Mouse (Mus musculus) heart, postnatal 0 days (tissue): ENCODE data around the gene Dlg2. TPM values are rescaled to one million over a fixed set of nuclear protein-coding genes. Genes with fewer than 3 reads are reported as not detected.

Experiments used
- ATAC-seq: fragments of 200-750 bp; cut with Nextera tagmentation; 2 replicates; pipeline ENCODE4 v1.8.0; 2017; ENCODE audit warnings: low read depth, moderate number of reproducible peaks, moderate library complexity; ENCODE audit not compliant: insufficient read depth
- DNase-seq: peaks from one replicate; pipeline ENCODE4 v3.0.0-alpha.2; 2016; ENCODE audit warnings: low spot score
- H3K27ac ChIP-seq: fragments of 300-500 bp; sonication (generic); 2 replicates; pipeline ENCODE4 v1.5.1; 2014; ENCODE audit warnings: low read depth, mild to moderate bottlenecking
- H3K27me3 ChIP-seq: fragments of 300-500 bp; sonication (generic); 2 replicates; pipeline ENCODE4 v1.6.1; 2014; ENCODE audit warnings: low read length, mixed read lengths; ENCODE audit not compliant: control insufficient read depth, insufficient read depth
- H3K36me3 ChIP-seq: fragments of 300-500 bp; sonication (generic); replicated peaks from 2 replicates; pipeline ENCODE4 v1.6.1; 2014; ENCODE audit warnings: low read length, mixed read lengths; ENCODE audit not compliant: control insufficient read depth, insufficient read depth
- H3K4me1 ChIP-seq: fragments of 300-500 bp; sonication (generic); 2 replicates; pipeline ENCODE4 v1.6.1; 2014; ENCODE audit warnings: antibody characterized with exemption; ENCODE audit not compliant: control insufficient read depth, insufficient read depth
- H3K4me2 ChIP-seq: fragments of 300-500 bp; sonication (generic); 2 replicates; pipeline ENCODE4 v1.6.1; 2014; ENCODE audit warnings: low read depth, mild to moderate bottlenecking, low read length, moderate library complexity
- H3K4me3 ChIP-seq: fragments of 300-500 bp; sonication (generic); 2 replicates; pipeline ENCODE4 v1.5.1; 2014; ENCODE audit warnings: low read depth, low read length
- H3K9ac ChIP-seq: fragments of 300-500 bp; sonication (generic); replicated peaks from 2 replicates; pipeline ENCODE4 v1.6.1; 2014; ENCODE audit warnings: low read depth, low read length, mixed read lengths
- H3K9me3 ChIP-seq: fragments of 300-500 bp; sonication (generic); replicated peaks from 2 replicates; pipeline ENCODE4 v1.6.1; 2016; ENCODE audit warnings: low read length; ENCODE audit not compliant: control insufficient read depth
- CTCF ChIP-seq: IDR thresholded peaks from 2 replicates; pipeline ENCODE4 v1.5.1; 2016; ENCODE audit warnings: antibody characterized with exemption, control low read depth, low read depth
- EP300 ChIP-seq: IDR thresholded peaks from 2 replicates; pipeline ENCODE4 v1.6.1; 2016; ENCODE audit warnings: antibody characterized with exemption, low read depth
- WGBS: fragments of 180-500 bp; shearing (Covaris S2); extraction: QIAGEN DNeasy Blood & Tissue Kit; methylation state at CpG from one replicate; pipeline ENCODE4 v1.1.7; 2014; 5-methylcytosine and 5-hydroxymethylcytosine counted together
- polyA plus RNA-seq: library from polyadenylated mRNA; unstranded; fragments of >200 nt; fragmentation: Nextera tagmentation; extraction: Ambion mirVana; gene quantifications from 2 replicates; pipeline ENCODE4 v1.2.1, GENCODE M21; 2015
- total RNA-seq: library from RNA; depleted of rRNA; stranded (reverse); fragments of >200 nt; gene quantifications from 2 replicates; pipeline ENCODE4 v1.2.3, GENCODE M21; 2014; ENCODE audit warnings: low replicate concordance

Gene Dlg2
- total and polyA plus RNA-seq, 2 experiments from 2014 or later = 1.3 to 2.3 TPM

DNA sequence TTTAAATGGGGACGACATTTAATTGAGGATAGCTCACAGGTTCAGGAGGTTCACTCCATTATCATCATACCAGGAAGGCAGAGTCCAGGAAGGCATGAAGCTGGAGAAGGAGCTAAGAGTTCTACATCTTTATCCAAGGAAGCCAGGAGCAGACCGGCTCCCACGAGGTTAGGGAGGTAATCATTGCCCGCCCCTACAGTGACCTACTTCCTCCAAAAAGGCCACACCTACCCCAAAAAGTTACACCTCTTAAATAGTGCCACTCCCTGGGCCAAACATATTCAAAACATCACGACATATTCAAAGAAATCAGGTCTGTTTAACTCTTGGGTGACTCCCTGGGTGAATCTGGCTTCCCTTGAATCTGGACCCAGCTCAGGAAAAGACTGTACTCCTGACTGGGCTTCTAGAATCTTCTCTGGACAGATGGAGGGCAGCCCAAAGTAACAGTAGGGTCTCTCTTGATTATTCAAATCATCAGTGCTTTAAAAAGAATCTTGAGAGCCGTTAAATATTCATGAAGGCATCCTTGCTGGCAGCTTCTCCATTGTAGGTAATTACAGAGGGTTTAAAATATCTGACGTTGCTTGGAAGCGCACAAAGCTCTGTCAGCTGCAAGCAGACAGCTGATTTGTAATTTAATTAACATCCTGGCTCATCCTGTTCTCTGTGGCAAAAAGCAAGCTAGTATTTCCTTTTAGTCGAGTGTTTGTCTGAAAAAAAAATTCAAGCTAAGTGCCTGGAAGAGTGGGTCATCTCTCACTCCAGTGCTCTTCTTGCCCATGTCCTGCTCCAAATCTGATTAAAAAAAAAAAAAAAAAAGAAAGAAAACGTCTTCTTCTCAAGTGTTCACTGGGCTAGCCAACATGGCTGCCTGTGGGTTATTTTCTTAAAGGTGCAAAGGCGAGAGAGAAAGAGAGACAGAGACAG is 966.2 kb downstream of the Dlg2 start:
- TF ChIP-seq EP300 = no peak
- no peak for TF ChIP-seq CTCF
- Histone ChIP-seq H3K9me3 (no peaks in the 10 kb centered on the region), H3K9ac (no peak overlapping the region), H3K4me1 (no peaks in the 10 kb centered on the region), H3K4me2 (no peak overlapping the region), H3K27ac (no peak overlapping the region), H3K36me3 (no peaks in the 10 kb centered on the region), H3K4me3 (no peak overlapping the region), H3K27me3 (no peaks in the 10 kb centered on the region)
- ATAC-seq (no peak), DNase-seq (no peak)
- WGBS = 59% methylated on average over 11 of the region's 11 CpGs

DNA sequence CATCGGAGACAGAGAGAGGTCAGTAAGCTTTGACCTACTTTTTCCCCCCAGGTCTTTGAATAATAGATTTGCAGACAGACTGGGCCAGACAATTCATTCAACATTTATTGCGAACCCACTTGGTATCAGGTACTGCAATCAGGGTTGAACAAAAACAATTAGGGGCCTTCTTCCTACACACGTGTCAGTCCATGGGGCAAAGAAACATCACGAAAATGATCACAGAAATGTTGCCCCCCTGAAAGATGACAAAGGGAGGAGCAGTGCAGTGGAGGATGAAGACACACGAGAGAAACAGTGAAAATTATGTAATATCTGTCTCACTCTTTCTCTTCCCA is 966.9 kb downstream of the Dlg2 start:
- Histone ChIP-seq H3K36me3 (no peaks in the 10 kb centered on the region), H3K27me3 (no peaks in the 10 kb centered on the region), H3K27ac (no peak overlapping the region), H3K4me2 (no peak overlapping the region), H3K9me3 (no peaks in the 10 kb centered on the region), H3K9ac (no peak overlapping the region), H3K4me1 (no peaks in the 10 kb centered on the region), H3K4me3 (no peak overlapping the region)
- DNase-seq (no peak), ATAC-seq (no peak)
- 62% methylated on average over 5 of the region's 5 CpGs for WGBS
- no peak for TF ChIP-seq EP300
- no peak for TF ChIP-seq CTCF

- no peak for DNase-seq
- H3K36me3 ChIP-seq = no peaks in the 10 kb centered on the region
- no peaks in the 10 kb centered on the region for H3K4me1 ChIP-seq
- H3K27me3 ChIP-seq = no peaks in the 10 kb centered on the region
- WGBS = 43% methylated on average over 3 of the region's 3 CpGs
- no peak overlapping the region for H3K4me2 ChIP-seq
- H3K9ac ChIP-seq = no peak overlapping the region
- no peaks in the 10 kb centered on the region for H3K9me3 ChIP-seq
- TF ChIP-seq CTCF (no peak), EP300 (no peak)
- H3K27ac ChIP-seq = no peak overlapping the region
- no peak for ATAC-seq
- H3K4me3 ChIP-seq = no peak overlapping the region
Observed at GRCm38 (mm10) chr7:91443913-91444312, 967.4 kb downstream of the Dlg2 start.

- Histone ChIP-seq H3K4me2 (no peak overlapping the region), H3K36me3 (no peaks in the 10 kb centered on the region), H3K4me3 (no peak overlapping the region), H3K27me3 (no peaks in the 10 kb centered on the region), H3K4me1 (no peaks in the 10 kb centered on the region), H3K9ac (no peak overlapping the region), H3K9me3 (no peaks in the 10 kb centered on the region), H3K27ac (no peak overlapping the region)
- DNase-seq = no peak
- TF ChIP-seq EP300 = no peak
- no peak for TF ChIP-seq CTCF
- WGBS = 51% methylated on average over 3 of the region's 3 CpGs
- ATAC-seq = no peak
Observed at GRCm38 (mm10) chr7:91444728-91445127, 968.3 kb downstream of the Dlg2 start.

DNA sequence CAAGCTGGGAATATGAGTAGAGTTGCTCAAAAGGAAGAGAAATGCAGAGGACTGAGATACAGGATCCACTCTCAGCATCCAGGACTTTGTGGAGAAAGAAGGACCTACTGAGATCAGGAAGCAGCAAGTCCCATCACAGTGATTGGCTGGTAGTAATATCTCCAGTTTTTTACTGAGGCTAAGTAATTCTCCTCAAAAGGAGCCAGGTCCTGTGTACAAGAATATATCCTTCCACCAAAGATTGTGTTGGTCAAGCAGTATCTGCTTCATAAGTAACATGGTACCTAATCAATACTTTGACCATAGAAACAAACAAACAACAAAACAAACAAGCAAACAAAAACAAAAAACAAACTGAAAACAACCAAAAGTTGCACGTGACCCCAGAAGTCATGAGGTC is 980.3 kb downstream of the Dlg2 start:
- H3K9me3 ChIP-seq = no peaks in the 10 kb centered on the region
- TF ChIP-seq CTCF (no peak), EP300 (no peak)
- H3K4me1 ChIP-seq = no peaks in the 10 kb centered on the region
- no peak overlapping the region for H3K27ac ChIP-seq
- no peak for DNase-seq
- no peak overlapping the region for H3K4me2 ChIP-seq
- H3K4me3 ChIP-seq = no peak overlapping the region
- WGBS = 7% methylated on average over 1 of the region's 1 CpGs
- H3K27me3 ChIP-seq = no peaks in the 10 kb centered on the region
- H3K9ac ChIP-seq = no peak overlapping the region
- H3K36me3 ChIP-seq = no peaks in the 10 kb centered on the region
- ATAC-seq = no peak

- ATAC-seq (no peak), DNase-seq (peak; percentile 57)
- WGBS = 0% methylated on average over 1 of the region's 1 CpGs
Observed at GRCm38 (mm10) chr7:91457207-91457606, 980.7 kb downstream of the Dlg2 start.

More at GRCm38 (mm10) chr7:91457207-91457606, 980.7 kb downstream of the Dlg2 start:
- no peak overlapping the region for H3K9ac ChIP-seq
- H3K4me2 ChIP-seq = no peak overlapping the region
- peak; percentile 92 for TF ChIP-seq CTCF
- TF ChIP-seq EP300 = no peak
- no peak overlapping the region for H3K4me3 ChIP-seq
- no peaks in the 10 kb centered on the region for H3K4me1 ChIP-seq
- H3K27me3 ChIP-seq = no peaks in the 10 kb centered on the region
- no peaks in the 10 kb centered on the region for H3K9me3 ChIP-seq
- no peak overlapping the region for H3K27ac ChIP-seq
- no peaks in the 10 kb centered on the region for H3K36me3 ChIP-seq
